Mouse (Mus musculus) limb, embryonic 14.5 days (tissue): ENCODE measurements around the gene Ppp2r3a. TPM values are rescaled to one million over a fixed set of nuclear protein-coding genes. Genes with fewer than 3 reads are reported as not detected.

Source experiments
- ATAC-seq: fragments of 200-750 bp; cut with Nextera tagmentation; 2 replicates; pipeline ENCODE4 v1.8.0; 2017; ENCODE audit warnings: low read depth, moderate number of reproducible peaks, moderate TSS enrichment; ENCODE audit not compliant: low FRiP score
- DNase-seq: peaks from one replicate; pipeline ENCODE4 v3.0.0-alpha.2; 2015; ENCODE audit warnings: low spot score
- H3K27ac ChIP-seq: fragments of 300-500 bp; sonication (generic); replicated peaks from 2 replicates; pipeline ENCODE4 v1.5.1; 2014; ENCODE audit warnings: low read depth, mild to moderate bottlenecking, low read length, moderate library complexity, mixed read lengths
- H3K27me3 ChIP-seq: fragments of 300-500 bp; sonication (generic); 2 replicates; pipeline ENCODE4 v1.6.1; 2014; ENCODE audit warnings: low read length, mixed read lengths; ENCODE audit not compliant: control insufficient read depth, insufficient read depth
- H3K36me3 ChIP-seq: fragments of 300-500 bp; sonication (generic); 2 replicates; pipeline ENCODE4 v1.6.1; 2014; ENCODE audit warnings: mild to moderate bottlenecking, low read length, moderate library complexity, mixed read lengths; ENCODE audit not compliant: control insufficient read depth, insufficient read depth
- H3K4me1 ChIP-seq: fragments of 300-500 bp; sonication (generic); 2 replicates; pipeline ENCODE4 v1.6.1; 2014; ENCODE audit warnings: antibody characterized with exemption, low read length, mixed read lengths; ENCODE audit not compliant: control insufficient read depth, insufficient read depth
- H3K4me2 ChIP-seq: fragments of 300-500 bp; sonication (generic); replicated peaks from 2 replicates; pipeline ENCODE4 v1.6.1; 2014; ENCODE audit warnings: low read depth, mild to moderate bottlenecking, low read length, moderate library complexity; ENCODE audit not compliant: severe bottlenecking
- H3K4me3 ChIP-seq: fragments of 300-500 bp; sonication (generic); replicated peaks from 2 replicates; pipeline ENCODE4 v1.5.1; 2014; ENCODE audit warnings: low read length
- H3K9ac ChIP-seq: fragments of 300-500 bp; sonication (generic); 2 replicates; pipeline ENCODE4 v1.6.1; 2014; ENCODE audit warnings: mild to moderate bottlenecking, low read depth, low read length, moderate library complexity; ENCODE audit not compliant: severe bottlenecking
- H3K9me3 ChIP-seq: fragments of 300-500 bp; sonication (generic); 2 replicates; pipeline ENCODE4 v1.6.1; 2016; ENCODE audit warnings: low read length; ENCODE audit not compliant: control insufficient read depth
- POLR2A ChIP-seq: fragments of 200-500 bp; IDR thresholded peaks from 2 replicates; pipeline ENCODE4 v1.8.0; 2012; ENCODE audit warnings: inconsistent platforms, mild to moderate bottlenecking, moderate library complexity, borderline replicate concordance; ENCODE audit not compliant: insufficient read depth, insufficient read length; ENCODE audit errors: extremely low read depth
- WGBS: fragments of 180-500 bp; shearing (Covaris S2); extraction: QIAGEN DNeasy Blood & Tissue Kit; methylation state at CpG from one replicate; pipeline ENCODE4 v1.1.7; 2014; 5-methylcytosine and 5-hydroxymethylcytosine counted together
- polyA plus RNA-seq, 2 experiments: library from polyadenylated mRNA; depleted of rRNA in 1 of 2; stranded (reverse) in 1 of 2; unstranded in 1 of 2; fragments of >200 nt; fragmentation: Nextera tagmentation in 1 of 2; extraction: Ambion mirVana in 1 of 2; gene quantifications; 2 replicates each; pipeline versions ENCODE4 v1.2.1 to v1.2.3; 2012 to 2014

Ppp2r3a gene
- polyA plus RNA-seq, 2 experiments, result 18.0 to 22.0 TPM

DNA sequence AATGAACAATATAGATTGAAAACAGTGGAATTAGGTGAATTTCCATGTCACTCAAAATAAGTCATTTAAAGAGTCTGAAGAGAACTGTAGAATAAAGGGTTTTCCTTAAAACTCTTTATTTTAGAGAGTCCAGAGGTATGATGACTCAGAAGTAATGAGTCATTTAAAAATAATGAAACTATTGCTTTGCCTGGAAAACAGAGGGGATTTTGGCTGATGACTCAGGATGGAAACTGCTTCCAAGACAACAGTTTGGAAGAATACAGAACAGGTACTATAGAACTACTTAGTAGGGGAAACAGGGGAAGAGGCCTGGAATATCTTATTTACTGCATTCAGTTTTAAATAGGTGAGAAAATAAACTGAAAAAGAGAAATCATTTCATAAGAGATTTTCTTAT is 22.7 kb downstream of the Ppp2r3a start:
- Histone ChIP-seq H3K4me1 (peaks cover 2% of the 10 kb centered on the region; the same call in 1 of the 2 replicates), H3K27ac (no peak overlapping the region), H3K4me3 (no peak overlapping the region), H3K9me3 (no peaks in the 10 kb centered on the region), H3K27me3 (no peaks in the 10 kb centered on the region), H3K9ac (no peak overlapping the region), H3K36me3 (no peaks in the 10 kb centered on the region), H3K4me2 (no peak overlapping the region)
- no peak for TF ChIP-seq POLR2A
- DNase-seq, result no peak
- no peak; the same call in 1 of the 2 replicates for ATAC-seq

DNA sequence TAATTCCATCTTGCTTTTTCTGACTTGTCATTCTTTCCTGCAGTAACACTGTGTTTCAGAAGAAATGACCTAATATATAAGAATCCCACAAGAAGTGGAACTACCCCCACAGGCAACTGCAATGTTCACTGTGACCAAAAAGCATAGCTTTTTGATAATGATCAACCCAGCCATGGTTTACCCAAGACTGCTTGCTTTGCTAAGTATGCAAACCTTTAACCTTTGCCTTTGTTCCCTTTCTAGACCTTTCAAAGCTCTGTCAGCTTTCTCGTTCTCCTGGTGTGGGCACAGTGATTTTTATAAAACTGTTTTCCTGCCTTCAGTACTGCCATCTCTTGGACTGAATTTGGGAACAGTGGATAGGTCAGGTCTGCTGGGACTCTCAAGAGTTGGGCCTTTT is 43.6 kb downstream of the Ppp2r3a start:
- Histone ChIP-seq H3K4me3 (no peak overlapping the region), H3K4me2 (no peak overlapping the region), H3K9ac (no peak overlapping the region), H3K27me3 (no peaks in the 10 kb centered on the region), H3K27ac (no peak overlapping the region), H3K9me3 (no peaks in the 10 kb centered on the region), H3K36me3 (no peaks in the 10 kb centered on the region), H3K4me1 (no peaks in the 10 kb centered on the region; the same call in 1 of the 2 replicates)
- no peak for DNase-seq
- 79% methylated on average over 1 of the region's 1 CpGs for WGBS
- TF ChIP-seq POLR2A, result no peak
- no peak for ATAC-seq

DNA sequence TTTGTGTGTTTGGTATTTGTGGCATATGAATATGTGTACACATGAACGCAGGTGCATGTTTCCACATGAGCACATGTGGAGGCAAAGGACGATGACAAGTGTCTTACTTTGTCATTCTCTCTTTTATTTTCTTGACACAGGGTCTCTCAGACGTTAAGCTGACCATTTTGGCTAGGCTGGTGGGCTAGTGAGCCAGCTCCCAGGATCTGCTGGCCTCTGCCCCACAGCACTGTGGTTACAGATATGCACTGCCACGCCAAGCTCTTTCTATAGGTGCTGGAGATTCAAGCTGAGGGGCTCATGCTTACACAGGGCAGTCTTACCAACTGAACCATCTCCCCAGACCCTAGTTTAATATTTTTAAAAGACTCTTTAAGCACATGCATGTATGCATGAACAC is 45.1 kb downstream of the Ppp2r3a start:
- WGBS, result 80% methylated on average over 4 of the region's 4 CpGs
- no peak for TF ChIP-seq POLR2A
- ATAC-seq, result no peak

DNA sequence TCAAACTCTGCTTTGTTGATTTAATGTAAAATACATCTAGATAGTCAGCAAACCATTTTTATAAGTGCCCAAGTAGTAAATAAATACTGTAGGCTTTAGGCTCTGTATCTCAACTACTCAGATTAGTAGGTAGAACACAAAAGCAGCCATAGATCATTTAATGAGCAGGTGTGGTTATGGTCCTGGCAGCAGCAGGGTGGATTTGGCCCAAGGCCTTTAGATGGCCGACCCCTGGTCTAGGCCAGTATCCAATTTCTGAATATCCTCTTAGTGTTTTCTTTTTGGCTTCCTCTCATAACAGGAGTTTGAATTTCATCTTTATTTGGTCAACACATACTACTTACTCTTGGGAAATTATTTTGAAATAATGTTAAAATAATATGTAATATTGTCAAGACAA is 46.4 kb downstream of the Ppp2r3a start:
- ATAC-seq (no peak), DNase-seq (no peak)
- Histone ChIP-seq H3K9me3 (no peaks in the 10 kb centered on the region), H3K4me2 (no peak overlapping the region), H3K27me3 (no peaks in the 10 kb centered on the region), H3K9ac (no peak overlapping the region), H3K4me1 (peaks cover 11% of the 10 kb centered on the region), H3K27ac (no peak overlapping the region), H3K36me3 (no peaks in the 10 kb centered on the region), H3K4me3 (no peak overlapping the region)
- 32% methylated on average over 1 of the region's 1 CpGs for WGBS
- no peak for TF ChIP-seq POLR2A

More for the DNA sequence above, 45.1 kb downstream of the Ppp2r3a start:
- Histone ChIP-seq H3K36me3 (no peaks in the 10 kb centered on the region), H3K4me3 (no peak overlapping the region), H3K4me2 (no peak overlapping the region), H3K4me1 (no peaks in the 10 kb centered on the region; the same call in 1 of the 2 replicates), H3K27me3 (no peaks in the 10 kb centered on the region), H3K9ac (no peak overlapping the region), H3K27ac (no peak overlapping the region), H3K9me3 (no peaks in the 10 kb centered on the region)
- no peak for DNase-seq

DNA sequence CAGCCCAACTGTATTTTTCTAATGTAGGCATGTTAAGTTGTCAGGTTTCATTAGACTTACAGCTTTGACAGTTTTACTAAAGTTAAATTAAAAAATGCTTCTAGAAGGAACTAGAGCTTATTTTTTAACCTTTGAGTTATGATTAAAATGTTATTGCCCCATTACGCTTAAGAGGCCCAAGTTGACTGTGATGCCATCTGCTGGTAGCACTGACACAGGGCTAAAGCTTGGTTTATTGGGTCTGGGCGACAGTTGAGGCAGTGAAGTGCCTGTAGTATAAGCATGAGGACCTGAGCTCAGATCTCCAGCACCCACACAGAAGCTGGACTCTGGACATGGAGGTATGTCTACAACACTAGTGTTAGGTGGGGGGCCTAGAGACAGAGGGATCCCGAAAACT is 47.5 kb downstream of the Ppp2r3a start:
- H3K36me3 ChIP-seq, result no peaks in the 10 kb centered on the region
- 95% methylated on average over 3 of the region's 3 CpGs for WGBS
- no peak for DNase-seq
- H3K4me3 ChIP-seq, result no peak overlapping the region
- no peak overlapping the region for H3K4me2 ChIP-seq
- H3K27ac ChIP-seq, result no peak overlapping the region
- H3K27me3 ChIP-seq, result no peaks in the 10 kb centered on the region
- H3K9me3 ChIP-seq, result no peaks in the 10 kb centered on the region
- TF ChIP-seq POLR2A, result no peak
- H3K9ac ChIP-seq, result no peak overlapping the region
- peaks cover 11% of the 10 kb centered on the region for H3K4me1 ChIP-seq
- ATAC-seq, result no peak

DNA sequence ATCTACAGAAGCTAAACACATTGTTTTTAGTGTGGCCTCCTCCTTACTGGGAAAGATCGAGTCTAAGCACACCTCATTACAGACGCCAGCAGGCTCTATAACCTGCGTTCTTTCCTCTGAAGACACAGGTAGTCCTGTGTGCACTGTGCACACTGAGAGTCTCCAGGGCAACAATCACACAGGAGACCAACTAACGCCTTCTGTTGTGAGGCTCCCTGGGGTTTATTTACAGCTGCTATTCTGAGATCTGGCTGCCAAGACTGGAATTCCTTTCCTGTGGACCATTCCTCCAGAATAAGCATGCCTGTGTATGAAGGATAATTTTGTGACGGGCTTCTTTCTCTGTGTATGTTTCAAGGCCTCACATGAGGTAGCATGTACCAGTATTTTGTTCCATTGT is 51.0 kb downstream of the Ppp2r3a start:
- no peak overlapping the region for H3K9ac ChIP-seq
- DNase-seq (peak; percentile 35), ATAC-seq (peak; percentile 63)
- H3K4me3 ChIP-seq, result no peak overlapping the region
- 0 out of 2 replicates have a peak overlapping the region, but pooled peaks have one; percentile 19 for H3K27ac ChIP-seq
- H3K36me3 ChIP-seq, result no peaks in the 10 kb centered on the region; the same call in 1 of the 2 replicates
- WGBS, result 18% methylated on average over 5 of the region's 5 CpGs
- no peaks in the 10 kb centered on the region for H3K9me3 ChIP-seq
- H3K4me1 ChIP-seq, result peaks cover 11% of the 10 kb centered on the region
- no peak overlapping the region for H3K4me2 ChIP-seq
- no peak for TF ChIP-seq POLR2A
- H3K27me3 ChIP-seq, result no peaks in the 10 kb centered on the region
